Comparison of ENCODE assay signal across 20 mouse cellular contexts in genomic region chr11:30190959-30191358, GRCm38 (mm10).
DNase-seq lines count a peak whose midpoint lies in the region; ATAC-seq and TF ChIP-seq lines count a peak whose summit lies in the region.
"Had no signal": no experiment of that assay in that cellular context is flagged by ENCODE, and none has a peak within 500 bp of the region (broad histone marks: within the 10 kb centered on the region; RNA-seq: fewer than 3 reads in every experiment).

No protein-coding gene starts in this region.

- no peaks in the 10 kb centered on the region for H3K9me3 ChIP-seq in kidney, embryonic 16.5 days (ENCODE audit: low read length)
- no peaks in the 10 kb centered on the region for H3K9me3 ChIP-seq in intestine, embryonic 15.5 days
- H3K9me3 ChIP-seq in stomach, postnatal 0 days (ENCODE audit: control insufficient read depth, low read length), result no peaks in the 10 kb centered on the region
- no peaks in the 10 kb centered on the region for H3K9me3 ChIP-seq in neural tube, embryonic 15.5 days (replicated peaks)
- H3K9me3 ChIP-seq: embryonic facial prominence, embryonic 12.5 days; forebrain, embryonic 15.5 days; heart, embryonic 10.5 days; hindbrain, embryonic 12.5 days had no signal

- H3K4me2 ChIP-seq in kidney, embryonic 16.5 days (replicated peaks; ENCODE audit: low read depth, low read length), result no peak overlapping the region
- peak overlapping the region; percentile 26; the same call in 1 of the 2 replicates for H3K4me2 ChIP-seq in intestine, embryonic 15.5 days (replicated peaks)
- H3K4me2 ChIP-seq in stomach, postnatal 0 days (replicated peaks; ENCODE audit: low read depth), result no peak overlapping the region
- no peak overlapping the region for H3K4me2 ChIP-seq in neural tube, embryonic 15.5 days
- H3K4me2 ChIP-seq: embryonic facial prominence, embryonic 12.5 days; forebrain, embryonic 15.5 days; hindbrain, embryonic 12.5 days had no signal

- H3K9ac ChIP-seq in kidney, embryonic 16.5 days (replicated peaks; ENCODE audit: low read length), result no peak overlapping the region
- H3K9ac ChIP-seq in intestine, embryonic 15.5 days, result no peak overlapping the region
- H3K9ac ChIP-seq in stomach, postnatal 0 days (ENCODE audit: low read length), result no peak overlapping the region
- H3K9ac ChIP-seq in neural tube, embryonic 15.5 days (replicated peaks), result no peak overlapping the region
- H3K9ac ChIP-seq: embryonic facial prominence, embryonic 12.5 days; forebrain, embryonic 15.5 days; hindbrain, embryonic 12.5 days had no signal

- peak overlapping the region; percentile 58 for H3K27ac ChIP-seq in kidney, embryonic 16.5 days (ENCODE audit: low read length)
- H3K27ac ChIP-seq in intestine, embryonic 15.5 days, result peak overlapping the region; percentile 71; the same call in 1 of the 2 replicates
- H3K27ac ChIP-seq in small intestine, adult 2 months (ENCODE audit: insufficient read depth, low read depth, low read length), result peak overlapping the region; percentile 73
- no peak overlapping the region for H3K27ac ChIP-seq in stomach, postnatal 0 days (replicated peaks)
- H3K27ac ChIP-seq in cerebellum, adult 2 months (ENCODE audit: insufficient read depth, low read length), result no peak overlapping the region
- H3K27ac ChIP-seq in neural tube, embryonic 15.5 days (replicated peaks), result no peak overlapping the region
- H3K27ac ChIP-seq: embryonic facial prominence, embryonic 12.5 days; forebrain, embryonic 15.5 days; heart, embryonic 10.5 days; hindbrain, embryonic 12.5 days had no signal

- no peaks in the 10 kb centered on the region for H3K36me3 ChIP-seq in kidney, embryonic 16.5 days (ENCODE audit: insufficient read depth, low read length)
- no peaks in the 10 kb centered on the region for H3K36me3 ChIP-seq in intestine, embryonic 15.5 days
- 0 out of 2 replicates have a peak, but pooled peaks cover 2% of the 10 kb centered on the region for H3K36me3 ChIP-seq in small intestine, adult 2 months (ENCODE audit: control insufficient read depth, insufficient read depth, low read length)
- H3K36me3 ChIP-seq in stomach, postnatal 0 days (ENCODE audit: control insufficient read depth, insufficient read depth, low read length), result no peaks in the 10 kb centered on the region
- H3K36me3 ChIP-seq in neural tube, embryonic 15.5 days, result no peaks in the 10 kb centered on the region
- H3K36me3 ChIP-seq: embryonic facial prominence, embryonic 12.5 days; forebrain, embryonic 15.5 days; hindbrain, embryonic 12.5 days had no signal

- no peaks in the 10 kb centered on the region for H3K27me3 ChIP-seq in kidney, embryonic 16.5 days (ENCODE audit: insufficient read depth, low read length)
- no peaks in the 10 kb centered on the region for H3K27me3 ChIP-seq in intestine, embryonic 15.5 days (replicated peaks)
- no peaks in the 10 kb centered on the region for H3K27me3 ChIP-seq in small intestine, adult 2 months (ENCODE audit: control insufficient read depth, insufficient read depth, low read length)
- H3K27me3 ChIP-seq in stomach, postnatal 0 days (ENCODE audit: control insufficient read depth, insufficient read depth, low read length), result no peaks in the 10 kb centered on the region
- no peaks in the 10 kb centered on the region for H3K27me3 ChIP-seq in cerebellum, adult 2 months (ENCODE audit: control insufficient read depth, insufficient read depth, low read length)
- no peaks in the 10 kb centered on the region for H3K27me3 ChIP-seq in neural tube, embryonic 15.5 days (replicated peaks)
- H3K27me3 ChIP-seq: embryonic facial prominence, embryonic 12.5 days; forebrain, embryonic 15.5 days; hindbrain, embryonic 12.5 days had no signal

- peak; percentile 66 for ATAC-seq in kidney, embryonic 16.5 days (ENCODE audit: low FRiP score, low TSS enrichment)
- ATAC-seq in intestine, embryonic 15.5 days, result peak; percentile 82
- peak; percentile 61 for ATAC-seq in stomach, postnatal 0 days (ENCODE audit: low FRiP score, low TSS enrichment)
- no peak for ATAC-seq in neural tube, embryonic 15.5 days (ENCODE audit: low FRiP score)
- ATAC-seq: forebrain, embryonic 15.5 days had no signal

- no peak for DNase-seq in kidney, adult 11 months
- DNase-seq in stomach, postnatal 0 days (ENCODE audit: low spot score), result peak; percentile 38
- no peak for DNase-seq in thymus, postnatal 4 days
- no peak for DNase-seq in cerebellum, adult 2 months
- DNase-seq: adrenal gland, postnatal 10 days; cerebellum, adult 11 months; cerebellum, adult 9-10 months; cerebellum, postnatal 25 days; gastrocnemius, postnatal 10 days; heart, adult 18-20 months; heart, postnatal 10 days; heart, postnatal 4 days had no signal

- peaks cover 53% of the 10 kb centered on the region for H3K4me1 ChIP-seq in kidney, embryonic 16.5 days (ENCODE audit: insufficient read depth, low read length)
- H3K4me1 ChIP-seq in intestine, embryonic 15.5 days (replicated peaks), result peaks cover 23% of the 10 kb centered on the region
- H3K4me1 ChIP-seq in small intestine, adult 2 months (ENCODE audit: control insufficient read depth, insufficient read depth, insufficient read length, low read length), result peaks cover 27% of the 10 kb centered on the region
- H3K4me1 ChIP-seq in stomach, postnatal 0 days (replicated peaks; ENCODE audit: control insufficient read depth, insufficient read depth), result peaks cover 7% of the 10 kb centered on the region; the same call in 1 of the 2 replicates
- H3K4me1 ChIP-seq in cerebellum, adult 2 months (ENCODE audit: control insufficient read depth, insufficient read depth, low read length), result no peaks in the 10 kb centered on the region
- H3K4me1 ChIP-seq in neural tube, embryonic 15.5 days, result peaks cover 8% of the 10 kb centered on the region
- H3K4me1 ChIP-seq: hindbrain, embryonic 12.5 days had no signal

- WGBS in kidney, embryonic 16.5 days, result 69% methylated on average over 4 of the region's 4 CpGs
- WGBS in intestine, embryonic 15.5 days, result 59% methylated on average over 4 of the region's 4 CpGs
- 25% methylated on average over 4 of the region's 4 CpGs for WGBS in small intestine, adult 2 months
- 55% methylated on average over 4 of the region's 4 CpGs for WGBS in stomach, postnatal 0 days
- WGBS in cerebellum, adult 2 months, result 91% methylated on average over 4 of the region's 4 CpGs
- 84% methylated on average over 4 of the region's 4 CpGs for WGBS in neural tube, embryonic 15.5 days

- no peak for TF ChIP-seq EP300 in stomach, postnatal 0 days (optimal IDR thresholded peaks at IDR 0.05)

- no peak for TF ChIP-seq POLR2A in small intestine, adult 2 months (IDR thresholded peaks at IDR 0.05; ENCODE audit: low read depth, low read length)
- TF ChIP-seq POLR2A in cerebellum, adult 2 months (IDR thresholded peaks at IDR 0.05; ENCODE audit: borderline replicate concordance, insufficient read depth, low read length), result no peak

- H3K4me3 ChIP-seq in kidney, embryonic 16.5 days (ENCODE audit: low read length), result no peak overlapping the region
- H3K4me3 ChIP-seq in intestine, embryonic 15.5 days (replicated peaks), result no peak overlapping the region
- H3K4me3 ChIP-seq in small intestine, adult 2 months (ENCODE audit: low read depth, low read length), result no peak overlapping the region
- H3K4me3 ChIP-seq in stomach, postnatal 0 days (ENCODE audit: low read depth, low read length), result no peak overlapping the region
- H3K4me3 ChIP-seq in cerebellum, adult 2 months (replicated peaks; ENCODE audit: insufficient read depth, low read depth, low read length), result no peak overlapping the region
- H3K4me3 ChIP-seq in neural tube, embryonic 15.5 days (replicated peaks), result no peak overlapping the region
- H3K4me3 ChIP-seq: embryonic facial prominence, embryonic 12.5 days; forebrain, embryonic 15.5 days; heart, embryonic 10.5 days; hindbrain, embryonic 12.5 days had no signal

- TF ChIP-seq CTCF in small intestine, adult 2 months (IDR thresholded peaks at IDR 0.05; ENCODE audit: extremely low read depth, insufficient read length, insufficient replicate concordance, low read depth, low read length), result no peak
- TF ChIP-seq CTCF in stomach, postnatal 0 days (IDR thresholded peaks at IDR 0.05; ENCODE audit: low read depth), result no peak
- no peak for TF ChIP-seq CTCF in cerebellum, adult 2 months (IDR thresholded peaks at IDR 0.05; ENCODE audit: borderline replicate concordance, insufficient read depth, low read depth, low read length)

Comparison
In these comparisons a context has a peak if more than half of its experiments do, and no peak if none do; other contexts are left out.
1. H3K27ac ChIP-seq: peak in kidney, embryonic 16.5 days (single experiment), intestine, embryonic 15.5 days (single experiment) and small intestine, adult 2 months (single experiment); none in stomach, postnatal 0 days (single experiment), cerebellum, adult 2 months (single experiment) and neural tube, embryonic 15.5 days (single experiment).